16 mouse cellular contexts compared by ENCODE assay signal in the genomic region with DNA sequence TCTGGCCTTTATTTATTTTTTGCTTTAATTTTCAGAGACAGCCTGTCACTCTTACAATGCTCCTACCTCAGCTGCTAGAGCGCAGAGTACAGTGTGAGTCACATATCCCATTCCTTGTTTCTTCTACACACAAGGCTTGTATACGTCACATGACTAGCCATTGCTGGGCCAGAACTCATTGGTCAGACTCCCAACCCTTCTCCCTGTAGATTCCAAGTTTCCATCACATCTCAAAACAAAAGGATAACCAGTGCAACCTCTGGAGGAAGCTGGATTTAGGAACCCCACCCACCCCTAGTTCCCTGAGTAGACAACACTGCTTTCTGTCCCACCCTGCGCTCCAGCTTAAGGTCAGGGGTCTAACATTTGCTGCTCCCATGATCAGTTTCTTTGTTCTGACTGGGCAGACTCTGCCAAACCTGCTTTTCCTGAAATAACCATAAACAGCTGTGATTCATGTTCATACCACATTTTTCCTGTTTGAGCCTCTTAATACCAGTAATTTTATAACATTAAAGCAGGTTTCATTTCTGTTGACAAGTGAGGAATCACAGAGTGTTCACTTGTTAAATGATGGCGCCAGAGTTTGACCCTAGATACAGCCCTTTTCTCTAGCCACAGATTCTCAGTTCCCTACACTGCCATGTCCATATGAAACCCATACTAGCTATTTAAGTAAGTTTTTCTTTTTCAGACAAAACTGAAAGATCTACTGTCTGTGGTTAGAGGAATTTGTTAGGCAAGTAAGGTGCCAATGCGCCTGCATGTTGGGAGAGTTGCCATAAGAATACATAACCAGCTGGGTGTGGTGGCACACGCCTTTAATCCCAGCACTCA. TPM values are rescaled to one million over a fixed set of nuclear protein-coding genes. Genes with fewer than 3 reads are reported as not detected.
DNase-seq lines count a peak whose midpoint lies in the region; ATAC-seq and TF ChIP-seq lines count a peak whose summit lies in the region.
"Had no signal": no experiment of that assay in that cellular context is flagged by ENCODE, and none has a peak within 500 bp of the region (broad histone marks: within the 10 kb centered on the region; RNA-seq: fewer than 3 reads in every experiment).

No protein-coding gene starts in this region.

- no peaks in the 10 kb centered on the region for H3K9me3 ChIP-seq in embryonic facial prominence, embryonic 12.5 days
- no peaks in the 10 kb centered on the region for H3K9me3 ChIP-seq in embryonic facial prominence, embryonic 10.5 days
- no peaks in the 10 kb centered on the region for H3K9me3 ChIP-seq in kidney, embryonic 16.5 days (ENCODE audit: low read length)
- no peaks in the 10 kb centered on the region for H3K9me3 ChIP-seq in embryonic facial prominence, embryonic 13.5 days
- no peaks in the 10 kb centered on the region for H3K9me3 ChIP-seq in stomach, embryonic 14.5 days (ENCODE audit: control insufficient read depth, low read depth, low read length)
- H3K9me3 ChIP-seq in forebrain, postnatal 0 days (ENCODE audit: low read length) = no peaks in the 10 kb centered on the region
- H3K9me3 ChIP-seq: heart, embryonic 15.5 days; megakaryocyte, embryonic 14.5 days had no signal

- no peaks in the 10 kb centered on the region for H3K4me1 ChIP-seq in embryonic facial prominence, embryonic 12.5 days
- no peaks in the 10 kb centered on the region for H3K4me1 ChIP-seq in embryonic facial prominence, embryonic 10.5 days
- H3K4me1 ChIP-seq in kidney, embryonic 16.5 days (ENCODE audit: insufficient read depth, low read length) = no peaks in the 10 kb centered on the region
- H3K4me1 ChIP-seq in embryonic facial prominence, embryonic 13.5 days = peaks cover 2% of the 10 kb centered on the region
- no peaks in the 10 kb centered on the region for H3K4me1 ChIP-seq in stomach, embryonic 14.5 days (ENCODE audit: control insufficient read depth, insufficient read depth, low read length)
- no peaks in the 10 kb centered on the region for H3K4me1 ChIP-seq in forebrain, postnatal 0 days (ENCODE audit: insufficient read depth)

- no peak for DNase-seq in embryonic facial prominence, embryonic 10.5 days (ENCODE audit: low spot score)
- DNase-seq in kidney, postnatal 10 days = no peak
- DNase-seq in forebrain, postnatal 0 days = no peak
- DNase-seq in right cerebral cortex, adult 18-20 months = no peak
- DNase-seq: cerebellum, postnatal 25 days; kidney, adult 8-10 months; liver had no signal

- ATAC-seq in embryonic facial prominence, embryonic 12.5 days (ENCODE audit: insufficient number of reproducible peaks, insufficient read depth, low FRiP score, low TSS enrichment) = no peak
- ATAC-seq in kidney, embryonic 16.5 days (ENCODE audit: low FRiP score, low TSS enrichment) = no peak
- ATAC-seq in embryonic facial prominence, embryonic 13.5 days (ENCODE audit: insufficient number of reproducible peaks, insufficient read depth, low FRiP score, low TSS enrichment, low read depth) = no peak
- ATAC-seq in stomach, embryonic 14.5 days (ENCODE audit: insufficient number of reproducible peaks, insufficient read depth, low FRiP score, low read depth) = no peak
- no peak for ATAC-seq in forebrain, postnatal 0 days
- ATAC-seq: forebrain, embryonic 14.5 days; midbrain, embryonic 16.5 days; Patski had no signal

- no peak overlapping the region for H3K4me2 ChIP-seq in embryonic facial prominence, embryonic 12.5 days (replicated peaks)
- H3K4me2 ChIP-seq in kidney, embryonic 16.5 days (replicated peaks; ENCODE audit: low read depth, low read length) = no peak overlapping the region
- no peak overlapping the region for H3K4me2 ChIP-seq in embryonic facial prominence, embryonic 13.5 days
- no peak overlapping the region for H3K4me2 ChIP-seq in stomach, embryonic 14.5 days (replicated peaks; ENCODE audit: low read depth, low read length)
- H3K4me2 ChIP-seq in forebrain, postnatal 0 days (ENCODE audit: low read depth) = no peak overlapping the region
- H3K4me2 ChIP-seq: heart, embryonic 15.5 days had no signal

- 0 out of 2 replicates have a peak overlapping the region, but pooled peaks have one; percentile 31 for H3K27ac ChIP-seq in embryonic facial prominence, embryonic 12.5 days
- H3K27ac ChIP-seq in embryonic facial prominence, embryonic 10.5 days (replicated peaks) = no peak overlapping the region
- 0 out of 2 replicates have a peak overlapping the region, but pooled peaks have one; percentile 20 for H3K27ac ChIP-seq in kidney, embryonic 16.5 days (ENCODE audit: low read length)
- peak overlapping the region; percentile 35; the same call in 1 of the 2 replicates for H3K27ac ChIP-seq in embryonic facial prominence, embryonic 13.5 days
- H3K27ac ChIP-seq in stomach, embryonic 14.5 days (ENCODE audit: low read length) = 0 out of 2 replicates have a peak overlapping the region, but pooled peaks have one; percentile 4
- no peak overlapping the region for H3K27ac ChIP-seq in forebrain, postnatal 0 days (ENCODE audit: low read depth, low read length)
- H3K27ac ChIP-seq: heart, embryonic 15.5 days had no signal

- H3K9ac ChIP-seq in embryonic facial prominence, embryonic 12.5 days = no peak overlapping the region
- no peak overlapping the region for H3K9ac ChIP-seq in kidney, embryonic 16.5 days (replicated peaks; ENCODE audit: low read length)
- H3K9ac ChIP-seq in embryonic facial prominence, embryonic 13.5 days = no peak overlapping the region
- H3K9ac ChIP-seq in stomach, embryonic 14.5 days (replicated peaks; ENCODE audit: low read depth, low read length) = no peak overlapping the region
- no peak overlapping the region for H3K9ac ChIP-seq in forebrain, postnatal 0 days
- H3K9ac ChIP-seq: heart, embryonic 15.5 days had no signal

- peaks cover 76% of the 10 kb centered on the region for H3K36me3 ChIP-seq in embryonic facial prominence, embryonic 12.5 days
- H3K36me3 ChIP-seq in embryonic facial prominence, embryonic 10.5 days (replicated peaks) = peaks cover 88% of the 10 kb centered on the region
- H3K36me3 ChIP-seq in kidney, embryonic 16.5 days (ENCODE audit: insufficient read depth, low read length) = peaks cover 38% of the 10 kb centered on the region
- H3K36me3 ChIP-seq in embryonic facial prominence, embryonic 13.5 days = peaks cover 78% of the 10 kb centered on the region
- peaks cover 26% of the 10 kb centered on the region for H3K36me3 ChIP-seq in stomach, embryonic 14.5 days (ENCODE audit: control insufficient read depth, insufficient read depth, low read length)
- H3K36me3 ChIP-seq in forebrain, postnatal 0 days (ENCODE audit: insufficient read depth) = peaks cover 55% of the 10 kb centered on the region

- H3K27me3 ChIP-seq in embryonic facial prominence, embryonic 12.5 days = no peaks in the 10 kb centered on the region
- H3K27me3 ChIP-seq in embryonic facial prominence, embryonic 10.5 days (replicated peaks; ENCODE audit: low read depth, poor library complexity, severe bottlenecking) = no peaks in the 10 kb centered on the region
- H3K27me3 ChIP-seq in kidney, embryonic 16.5 days (ENCODE audit: insufficient read depth, low read length) = no peaks in the 10 kb centered on the region
- H3K27me3 ChIP-seq in embryonic facial prominence, embryonic 13.5 days = no peaks in the 10 kb centered on the region
- H3K27me3 ChIP-seq in stomach, embryonic 14.5 days (ENCODE audit: control insufficient read depth, insufficient read depth, low read length) = no peaks in the 10 kb centered on the region
- no peaks in the 10 kb centered on the region for H3K27me3 ChIP-seq in forebrain, postnatal 0 days (ENCODE audit: insufficient read depth, low read length)
- H3K27me3 ChIP-seq: heart, embryonic 15.5 days; megakaryocyte, embryonic 14.5 days; Patski had no signal

- WGBS in embryonic facial prominence, embryonic 12.5 days = 77% methylated on average over 6 of the region's 6 CpGs
- 93% methylated on average over 6 of the region's 6 CpGs for WGBS in embryonic facial prominence, embryonic 10.5 days
- WGBS in kidney, embryonic 16.5 days = 88% methylated on average over 6 of the region's 6 CpGs
- 77% methylated on average over 6 of the region's 6 CpGs for WGBS in embryonic facial prominence, embryonic 13.5 days
- WGBS in stomach, embryonic 14.5 days = 77% methylated on average over 6 of the region's 6 CpGs
- WGBS in forebrain, postnatal 0 days = 96% methylated on average over 6 of the region's 6 CpGs

- H3K4me3 ChIP-seq in embryonic facial prominence, embryonic 12.5 days = no peak overlapping the region
- H3K4me3 ChIP-seq in embryonic facial prominence, embryonic 10.5 days = no peak overlapping the region
- H3K4me3 ChIP-seq in kidney, embryonic 16.5 days (ENCODE audit: low read length) = no peak overlapping the region
- H3K4me3 ChIP-seq in embryonic facial prominence, embryonic 13.5 days = no peak overlapping the region
- H3K4me3 ChIP-seq in stomach, embryonic 14.5 days (ENCODE audit: low read depth, low read length) = no peak overlapping the region
- no peak overlapping the region for H3K4me3 ChIP-seq in forebrain, postnatal 0 days (ENCODE audit: low read depth, low read length)
- H3K4me3 ChIP-seq: heart, embryonic 15.5 days; megakaryocyte, embryonic 14.5 days had no signal

- no peak for TF ChIP-seq CTCF in forebrain, postnatal 0 days (IDR thresholded peaks at IDR 0.05; ENCODE audit: low read depth)

RNA-seq across cellular contexts. Expression of a gene that starts 18.5 kb away (rescaled TPM):
- polyA plus RNA-seq in embryonic facial prominence, embryonic 12.5 days (2016; fragmentation: Nextera tagmentation; extraction: Ambion mirVana) = 119 and 122 TPM in 2 replicates
- polyA plus RNA-seq in embryonic facial prominence, embryonic 10.5 days (2016; fragmentation: Nextera tagmentation; extraction: Ambion mirVana) = 151 and 157 TPM in 2 replicates
- polyA plus RNA-seq in kidney, embryonic 16.5 days (2015; fragmentation: Nextera tagmentation; extraction: Ambion mirVana) = 108 and 110 TPM in 2 replicates
- polyA plus RNA-seq in embryonic facial prominence, embryonic 13.5 days (2015; fragmentation: Nextera tagmentation; extraction: Ambion mirVana) = 91.5 and 103 TPM in 2 replicates
- polyA plus RNA-seq in stomach, embryonic 14.5 days (2014; fragmentation: Nextera tagmentation; extraction: Ambion mirVana) = 53.5 and 54.7 TPM in 2 replicates
- total RNA-seq in forebrain, postnatal 0 days (2014; rRNA removed) = 99.0 and 107 TPM in 2 replicates
- 104 and 131 TPM in 2 replicates for polyA plus RNA-seq in forebrain, postnatal 0 days (2015; fragmentation: Nextera tagmentation; extraction: Ambion mirVana)

RNA-seq across cellular contexts. Expression of a gene that starts 29.6 kb away (rescaled TPM):
- 17.5 and 18.9 TPM in 2 replicates for polyA plus RNA-seq in embryonic facial prominence, embryonic 12.5 days (2016; fragmentation: Nextera tagmentation; extraction: Ambion mirVana)
- polyA plus RNA-seq in embryonic facial prominence, embryonic 10.5 days (2016; fragmentation: Nextera tagmentation; extraction: Ambion mirVana) = 13.5 and 15.3 TPM in 2 replicates
- polyA plus RNA-seq in kidney, embryonic 16.5 days (2015; fragmentation: Nextera tagmentation; extraction: Ambion mirVana) = 27.9 and 29.1 TPM in 2 replicates
- 17.4 and 18.1 TPM in 2 replicates for polyA plus RNA-seq in embryonic facial prominence, embryonic 13.5 days (2015; fragmentation: Nextera tagmentation; extraction: Ambion mirVana)
- polyA plus RNA-seq in stomach, embryonic 14.5 days (2014; fragmentation: Nextera tagmentation; extraction: Ambion mirVana) = 16.0 and 17.4 TPM in 2 replicates
- 4.7 and 6.1 TPM in 2 replicates for total RNA-seq in forebrain, postnatal 0 days (2014; rRNA removed)
- 5.5 and 5.7 TPM in 2 replicates for polyA plus RNA-seq in forebrain, postnatal 0 days (2015; fragmentation: Nextera tagmentation; extraction: Ambion mirVana)

RNA-seq across cellular contexts. Expression of a gene that starts 29.6 kb away (rescaled TPM):
- 13.5 and 14.2 TPM in 2 replicates for polyA plus RNA-seq in embryonic facial prominence, embryonic 12.5 days (2016; fragmentation: Nextera tagmentation; extraction: Ambion mirVana)
- 8.8 and 9.2 TPM in 2 replicates for polyA plus RNA-seq in embryonic facial prominence, embryonic 10.5 days (2016; fragmentation: Nextera tagmentation; extraction: Ambion mirVana)
- polyA plus RNA-seq in kidney, embryonic 16.5 days (2015; fragmentation: Nextera tagmentation; extraction: Ambion mirVana) = 35.1 and 36.1 TPM in 2 replicates
- 15.4 and 17.2 TPM in 2 replicates for polyA plus RNA-seq in embryonic facial prominence, embryonic 13.5 days (2015; fragmentation: Nextera tagmentation; extraction: Ambion mirVana)
- polyA plus RNA-seq in stomach, embryonic 14.5 days (2014; fragmentation: Nextera tagmentation; extraction: Ambion mirVana) = 27.1 and 28.0 TPM in 2 replicates
- total RNA-seq in forebrain, postnatal 0 days (2014; rRNA removed) = 15.3 and 22.0 TPM in 2 replicates
- 13.9 and 19.0 TPM in 2 replicates for polyA plus RNA-seq in forebrain, postnatal 0 days (2015; fragmentation: Nextera tagmentation; extraction: Ambion mirVana)

RNA-seq across cellular contexts. Expression of a gene that starts 36.5 kb away (rescaled TPM):
- 1,221 and 1,230 TPM in 2 replicates for polyA plus RNA-seq in embryonic facial prominence, embryonic 12.5 days (2016; fragmentation: Nextera tagmentation; extraction: Ambion mirVana)
- 1,123 and 1,138 TPM in 2 replicates for polyA plus RNA-seq in embryonic facial prominence, embryonic 10.5 days (2016; fragmentation: Nextera tagmentation; extraction: Ambion mirVana)
- polyA plus RNA-seq in kidney, embryonic 16.5 days (2015; fragmentation: Nextera tagmentation; extraction: Ambion mirVana) = 1,090 and 1,147 TPM in 2 replicates
- 1,597 and 1,678 TPM in 2 replicates for polyA plus RNA-seq in embryonic facial prominence, embryonic 13.5 days (2015; fragmentation: Nextera tagmentation; extraction: Ambion mirVana)
- 1,708 and 1,741 TPM in 2 replicates for polyA plus RNA-seq in stomach, embryonic 14.5 days (2014; fragmentation: Nextera tagmentation; extraction: Ambion mirVana)
- total RNA-seq in forebrain, postnatal 0 days (2014; rRNA removed) = 772 and 968 TPM in 2 replicates
- polyA plus RNA-seq in forebrain, postnatal 0 days (2015; fragmentation: Nextera tagmentation; extraction: Ambion mirVana) = 938 and 1,223 TPM in 2 replicates

RNA-seq across cellular contexts. Expression of a gene that starts 41.3 kb away (rescaled TPM):
- 164 and 181 TPM in 2 replicates for polyA plus RNA-seq in embryonic facial prominence, embryonic 12.5 days (2016; fragmentation: Nextera tagmentation; extraction: Ambion mirVana)
- polyA plus RNA-seq in embryonic facial prominence, embryonic 10.5 days (2016; fragmentation: Nextera tagmentation; extraction: Ambion mirVana) = 107 and 123 TPM in 2 replicates
- 128 and 130 TPM in 2 replicates for polyA plus RNA-seq in kidney, embryonic 16.5 days (2015; fragmentation: Nextera tagmentation; extraction: Ambion mirVana)
- polyA plus RNA-seq in embryonic facial prominence, embryonic 13.5 days (2015; fragmentation: Nextera tagmentation; extraction: Ambion mirVana) = 172 and 188 TPM in 2 replicates
- 156 and 171 TPM in 2 replicates for polyA plus RNA-seq in stomach, embryonic 14.5 days (2014; fragmentation: Nextera tagmentation; extraction: Ambion mirVana)
- 76.9 and 83.5 TPM in 2 replicates for total RNA-seq in forebrain, postnatal 0 days (2014; rRNA removed)
- polyA plus RNA-seq in forebrain, postnatal 0 days (2015; fragmentation: Nextera tagmentation; extraction: Ambion mirVana) = 50.8 and 55.5 TPM in 2 replicates

Comparison
In these comparisons a context has a peak if more than half of its experiments do, and no peak if none do; other contexts are left out.
1. H3K27ac ChIP-seq: peak in embryonic facial prominence, embryonic 12.5 days (single experiment), kidney, embryonic 16.5 days (single experiment), embryonic facial prominence, embryonic 13.5 days (single experiment) and stomach, embryonic 14.5 days (single experiment); none in embryonic facial prominence, embryonic 10.5 days (single experiment) and forebrain, postnatal 0 days (single experiment).